Mouse (Mus musculus) heart, embryonic 11.5 days (tissue): ENCODE data around the gene Scamp1. TPM values are rescaled to one million over a fixed set of nuclear protein-coding genes. Genes with fewer than 3 reads are reported as not detected.

ENCODE experiments used
- ATAC-seq: fragments of 200-750 bp; cut with Nextera tagmentation; replicated peaks from 2 replicates; pipeline ENCODE4 v1.8.0; 2017; ENCODE audit warnings: moderate library complexity; ENCODE audit not compliant: insufficient number of reproducible peaks, low FRiP score, low TSS enrichment
- H3K27ac ChIP-seq: fragments of 300-500 bp; sonication (generic); 2 replicates; pipeline ENCODE4 v1.5.1; 2014; ENCODE audit warnings: mild to moderate bottlenecking, low read depth, low read length
- H3K27me3 ChIP-seq: fragments of 300-500 bp; sonication (generic); 2 replicates; pipeline ENCODE4 v1.6.1; 2014; ENCODE audit warnings: mild to moderate bottlenecking, low read length, mixed read lengths; ENCODE audit not compliant: control insufficient read depth, insufficient read depth
- H3K36me3 ChIP-seq: fragments of 300-500 bp; sonication (generic); 2 replicates; pipeline ENCODE4 v1.6.1; 2014; ENCODE audit warnings: mild to moderate bottlenecking, low read length, moderate library complexity, mixed read lengths; ENCODE audit not compliant: control insufficient read depth, insufficient read depth
- H3K4me1 ChIP-seq: fragments of 300-500 bp; sonication (generic); 2 replicates; pipeline ENCODE4 v1.6.1; 2014; ENCODE audit warnings: low read length; ENCODE audit not compliant: control insufficient read depth, insufficient read depth
- H3K4me2 ChIP-seq: fragments of 300-500 bp; sonication (generic); 2 replicates; pipeline ENCODE4 v1.6.1; 2014; ENCODE audit warnings: mild to moderate bottlenecking, moderate library complexity
- H3K4me3 ChIP-seq: fragments of 300-500 bp; sonication (generic); 2 replicates; pipeline ENCODE4 v1.5.1; 2014; ENCODE audit warnings: low read depth, low read length
- H3K9ac ChIP-seq: fragments of 300-500 bp; sonication (generic); 2 replicates; pipeline ENCODE4 v1.6.1; 2014; ENCODE audit warnings: mild to moderate bottlenecking, low read depth, low read length, moderate library complexity
- H3K9me3 ChIP-seq: fragments of 300-500 bp; sonication (generic); replicated peaks from 2 replicates; pipeline ENCODE4 v1.6.1; 2016; ENCODE audit warnings: low read length; ENCODE audit not compliant: control insufficient read depth
- WGBS: fragments of 180-500 bp; shearing (Covaris S2); extraction: QIAGEN DNeasy Blood & Tissue Kit; methylation state at CpG from one replicate; pipeline ENCODE4 v1.1.7; 2014; ENCODE audit not compliant: insufficient replicate concordance; 5-methylcytosine and 5-hydroxymethylcytosine counted together
- polyA plus RNA-seq: library from polyadenylated mRNA; unstranded; fragments of >200 nt; fragmentation: Nextera tagmentation; extraction: Ambion mirVana; gene quantifications from 2 replicates; pipeline ENCODE4 v1.2.1, GENCODE M21; 2014

The Scamp1 gene
- polyA plus RNA-seq, 1 experiment from 2014 or later = 21.2 TPM

DNA sequence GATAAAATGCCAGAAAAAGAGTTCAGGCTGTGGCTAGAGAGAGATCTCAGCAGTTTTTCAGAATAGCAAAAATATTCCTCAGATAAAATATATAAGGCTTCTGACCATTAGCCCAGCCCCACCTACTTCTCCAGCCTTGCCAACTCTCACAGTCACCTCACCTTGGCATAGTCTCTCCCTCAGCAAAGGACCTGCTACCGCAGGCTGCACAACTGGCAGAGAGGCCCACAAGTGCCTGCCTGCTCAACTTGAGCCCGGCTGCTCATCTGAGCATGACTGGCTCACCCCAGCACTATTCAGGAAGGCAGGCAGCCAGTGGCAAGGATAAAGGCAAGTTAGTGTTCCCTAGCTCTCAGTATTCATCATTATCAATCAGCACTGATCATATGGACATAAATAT, 30.5 kb downstream of the Scamp1 start:
- no peak for ATAC-seq
- no peaks in the 10 kb centered on the region for H3K27me3 ChIP-seq
- H3K27ac ChIP-seq = no peak overlapping the region
- WGBS = 88% methylated on average over 2 of the region's 2 CpGs
- H3K36me3 ChIP-seq = no peaks in the 10 kb centered on the region
- no peak overlapping the region for H3K4me3 ChIP-seq
- no peak overlapping the region for H3K9ac ChIP-seq
- peaks cover 5% of the 10 kb centered on the region; the same call in 1 of the 2 replicates for H3K4me1 ChIP-seq
- no peak overlapping the region for H3K4me2 ChIP-seq
- H3K9me3 ChIP-seq = no peaks in the 10 kb centered on the region

DNA sequence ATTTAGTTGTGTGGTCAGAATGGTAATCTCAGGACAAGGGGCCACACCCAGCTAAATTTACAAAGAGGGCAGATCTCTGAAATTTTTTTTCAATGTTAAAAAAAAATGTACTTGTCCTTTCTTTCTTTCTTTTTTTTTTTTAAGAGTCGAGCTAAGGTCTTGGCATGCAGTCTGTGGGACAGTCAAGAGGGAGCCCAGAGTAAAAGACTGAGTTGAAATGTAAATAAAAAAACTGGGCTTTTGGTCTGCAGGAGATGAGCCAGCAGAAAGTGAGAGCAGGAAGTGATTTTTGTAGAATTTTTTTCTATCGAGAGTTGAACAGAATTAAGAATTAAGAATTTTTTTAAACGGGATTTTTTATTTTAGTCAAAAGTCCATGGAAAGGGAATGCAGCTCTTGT, 31.4 kb downstream of the Scamp1 start:
- H3K9me3 ChIP-seq = no peaks in the 10 kb centered on the region
- 82% methylated on average over 3 of the region's 3 CpGs for WGBS
- no peak overlapping the region for H3K4me3 ChIP-seq
- peaks cover 5% of the 10 kb centered on the region; the same call in 1 of the 2 replicates for H3K4me1 ChIP-seq
- H3K36me3 ChIP-seq = no peaks in the 10 kb centered on the region
- no peak for ATAC-seq
- H3K27ac ChIP-seq = no peak overlapping the region
- no peak overlapping the region for H3K4me2 ChIP-seq
- H3K27me3 ChIP-seq = no peaks in the 10 kb centered on the region
- H3K9ac ChIP-seq = no peak overlapping the region

DNA sequence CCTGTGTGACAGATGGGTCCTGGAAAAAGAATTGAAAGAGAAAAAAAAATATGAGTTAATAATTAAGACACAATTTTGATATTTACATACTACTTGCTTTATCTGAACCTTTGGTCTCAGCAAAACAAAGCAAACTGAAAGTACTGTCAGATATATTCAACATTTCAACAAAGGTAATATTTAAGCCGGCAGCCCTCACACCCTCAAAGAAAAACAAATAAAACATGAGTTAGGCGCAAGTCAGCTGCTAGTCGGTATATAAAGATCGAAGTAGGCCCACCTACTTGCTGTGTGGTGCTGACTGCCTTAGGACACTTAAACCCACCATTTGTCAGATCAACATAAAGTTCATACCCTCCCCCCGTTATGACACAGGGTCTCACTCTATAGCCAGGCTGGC, 32.6 kb downstream of the Scamp1 start:
- no peaks in the 10 kb centered on the region for H3K9me3 ChIP-seq
- no peak for ATAC-seq
- 82% methylated on average over 5 of the region's 5 CpGs for WGBS

DNA sequence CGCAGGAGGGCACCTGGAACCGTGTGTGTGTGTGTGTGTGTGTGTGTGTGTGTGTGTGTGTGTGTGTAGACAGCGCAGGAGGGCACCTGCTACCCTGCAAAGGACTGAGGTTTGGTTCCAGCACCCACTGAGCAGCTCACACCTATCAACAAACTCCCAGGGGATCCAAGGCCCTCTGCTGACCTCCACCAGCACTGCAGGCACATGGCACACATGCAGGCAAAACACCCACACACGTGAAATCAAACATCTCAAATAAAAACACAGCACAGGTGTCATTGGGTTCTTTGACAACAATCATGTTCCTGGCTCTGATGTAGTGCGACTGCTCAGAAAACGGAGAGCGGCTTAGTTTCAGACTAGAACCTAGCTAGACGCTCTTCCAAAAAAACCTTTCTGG, 34.9 kb downstream of the Scamp1 start:
- H3K9me3 ChIP-seq = no peaks in the 10 kb centered on the region
- no peak for ATAC-seq
- H3K36me3 ChIP-seq = no peaks in the 10 kb centered on the region
- H3K4me2 ChIP-seq = no peak overlapping the region
- H3K27me3 ChIP-seq = no peaks in the 10 kb centered on the region
- H3K4me3 ChIP-seq = no peak overlapping the region
- no peak overlapping the region for H3K27ac ChIP-seq
- WGBS = 96% methylated on average over 6 of the region's 8 CpGs
- no peak overlapping the region for H3K9ac ChIP-seq
- H3K4me1 ChIP-seq = peaks cover 4% of the 10 kb centered on the region; the same call in 1 of the 2 replicates

More for the DNA sequence above, 32.6 kb downstream of the Scamp1 start:
- no peaks in the 10 kb centered on the region for H3K27me3 ChIP-seq
- no peak overlapping the region for H3K27ac ChIP-seq
- H3K9ac ChIP-seq = no peak overlapping the region
- H3K4me1 ChIP-seq = peaks cover 5% of the 10 kb centered on the region; the same call in 1 of the 2 replicates
- no peaks in the 10 kb centered on the region for H3K36me3 ChIP-seq
- H3K4me3 ChIP-seq = no peak overlapping the region
- no peak overlapping the region for H3K4me2 ChIP-seq

DNA sequence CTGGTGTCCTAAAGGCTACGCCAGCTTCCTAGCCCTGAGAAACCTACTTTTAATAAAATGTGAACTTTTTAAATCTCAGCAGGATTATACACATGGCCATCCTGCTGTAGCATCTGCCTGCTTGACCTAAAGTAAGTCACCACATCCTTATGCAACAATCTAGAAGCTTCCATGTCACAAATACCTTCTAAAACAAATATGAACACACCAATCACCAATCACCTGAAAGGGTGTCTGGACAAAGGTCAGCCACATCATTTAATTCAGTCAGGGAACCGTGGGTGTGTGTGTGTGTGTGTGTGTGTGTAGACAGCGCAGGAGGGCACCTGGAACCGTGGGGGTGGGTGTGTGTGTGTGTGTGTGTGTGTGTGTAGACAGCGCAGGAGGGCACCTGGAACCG, 35.5 kb downstream of the Scamp1 start:
- 90% methylated on average over 6 of the region's 6 CpGs for WGBS
- H3K27me3 ChIP-seq = no peaks in the 10 kb centered on the region

DNA sequence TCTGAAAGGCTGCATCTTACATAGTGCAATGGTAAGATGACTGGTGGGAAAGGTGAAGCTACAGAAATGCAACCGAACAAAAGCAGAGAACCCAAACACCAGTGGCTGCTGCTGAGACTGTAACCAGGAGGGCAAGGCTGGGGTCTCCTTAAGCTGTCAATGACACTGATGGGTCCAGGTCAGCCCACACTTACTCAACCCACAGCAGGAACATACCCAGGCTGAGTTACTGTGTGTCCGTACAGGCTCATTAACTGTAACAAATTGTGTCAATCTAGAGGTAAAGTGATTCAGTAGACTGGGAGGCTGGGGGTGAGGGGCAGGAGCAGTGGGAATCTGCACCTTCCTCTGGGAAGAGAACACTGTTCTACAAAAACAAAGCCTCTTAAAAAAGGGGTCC, 42.8 kb downstream of the Scamp1 start:
- Histone ChIP-seq H3K4me2 (no peak overlapping the region), H3K4me3 (no peak overlapping the region), H3K9me3 (no peaks in the 10 kb centered on the region), H3K27ac (no peak overlapping the region), H3K27me3 (no peaks in the 10 kb centered on the region), H3K36me3 (no peaks in the 10 kb centered on the region), H3K9ac (no peak overlapping the region), H3K4me1 (peaks cover 4% of the 10 kb centered on the region; the same call in 1 of the 2 replicates)
- WGBS = 72% methylated on average over 2 of the region's 2 CpGs
- ATAC-seq = no peak

More for the DNA sequence above, 35.5 kb downstream of the Scamp1 start:
- Histone ChIP-seq H3K4me1 (peaks cover 4% of the 10 kb centered on the region; the same call in 1 of the 2 replicates), H3K36me3 (no peaks in the 10 kb centered on the region), H3K27ac (no peak overlapping the region), H3K4me2 (no peak overlapping the region), H3K9ac (no peak overlapping the region), H3K9me3 (no peaks in the 10 kb centered on the region), H3K4me3 (no peak overlapping the region)
- ATAC-seq = no peak

DNA sequence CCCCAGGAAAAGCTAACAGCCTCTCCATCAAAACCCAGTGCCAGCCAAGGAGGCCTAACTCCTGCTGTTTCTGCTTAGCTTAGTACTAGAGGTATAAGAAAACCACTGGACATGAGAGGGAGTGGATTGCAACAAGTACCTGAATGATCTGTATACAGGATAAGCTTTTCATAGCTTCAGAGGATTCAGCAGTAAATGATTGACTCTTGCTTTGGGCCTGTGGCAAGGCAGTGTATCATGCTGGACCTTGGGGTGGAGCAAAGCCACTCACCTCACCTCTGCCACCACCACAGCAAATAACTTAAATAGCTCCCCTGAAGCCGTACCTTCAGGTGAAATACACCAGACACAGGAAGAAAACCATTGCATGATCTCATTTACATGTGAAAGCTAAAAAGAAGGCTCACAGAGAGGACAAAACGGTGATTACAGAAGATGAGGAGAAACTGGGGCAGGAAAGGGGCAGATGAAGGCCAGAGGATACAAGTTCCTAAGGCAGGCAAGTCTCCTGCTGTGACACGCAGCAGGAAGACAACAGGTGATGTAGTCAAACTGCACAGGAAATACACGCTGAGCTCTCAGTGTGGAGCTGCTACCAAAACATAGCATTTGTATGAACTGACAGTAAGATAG, 43.6 kb downstream of the Scamp1 start:
- Histone ChIP-seq H3K27ac (no peak overlapping the region), H3K4me3 (no peak overlapping the region), H3K4me1 (peaks cover 2% of the 10 kb centered on the region; the same call in 1 of the 2 replicates), H3K27me3 (no peaks in the 10 kb centered on the region), H3K9ac (no peak overlapping the region), H3K4me2 (no peak overlapping the region), H3K36me3 (no peaks in the 10 kb centered on the region), H3K9me3 (no peaks in the 10 kb centered on the region)
- WGBS = 49% methylated on average over 4 of the region's 4 CpGs
- no peak for ATAC-seq

DNA sequence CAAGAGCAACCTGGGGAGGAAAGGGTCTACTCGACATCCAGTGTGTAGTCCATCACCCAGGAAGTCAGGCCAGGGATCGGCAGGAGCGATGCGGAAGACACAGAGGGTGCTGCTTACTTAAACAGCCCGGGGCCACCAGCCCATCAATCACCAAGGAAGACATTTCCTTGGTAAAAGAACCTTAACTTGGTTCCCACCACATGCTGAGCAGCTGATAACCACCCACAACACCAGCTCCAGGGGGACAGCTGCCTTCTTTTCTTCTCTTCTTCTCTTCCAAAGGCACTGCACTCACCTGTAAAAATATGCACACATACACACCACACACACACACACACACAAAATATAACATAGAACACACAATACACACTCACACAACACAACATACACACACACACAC, 44.8 kb downstream of the Scamp1 start:
- Histone ChIP-seq H3K27me3 (no peaks in the 10 kb centered on the region), H3K9me3 (no peaks in the 10 kb centered on the region), H3K4me1 (no peaks in the 10 kb centered on the region), H3K4me2 (no peak overlapping the region), H3K27ac (no peak overlapping the region), H3K9ac (no peak overlapping the region), H3K4me3 (no peak overlapping the region), H3K36me3 (no peaks in the 10 kb centered on the region)
- no peak for ATAC-seq
- 27% methylated on average over 5 of the region's 5 CpGs for WGBS

DNA sequence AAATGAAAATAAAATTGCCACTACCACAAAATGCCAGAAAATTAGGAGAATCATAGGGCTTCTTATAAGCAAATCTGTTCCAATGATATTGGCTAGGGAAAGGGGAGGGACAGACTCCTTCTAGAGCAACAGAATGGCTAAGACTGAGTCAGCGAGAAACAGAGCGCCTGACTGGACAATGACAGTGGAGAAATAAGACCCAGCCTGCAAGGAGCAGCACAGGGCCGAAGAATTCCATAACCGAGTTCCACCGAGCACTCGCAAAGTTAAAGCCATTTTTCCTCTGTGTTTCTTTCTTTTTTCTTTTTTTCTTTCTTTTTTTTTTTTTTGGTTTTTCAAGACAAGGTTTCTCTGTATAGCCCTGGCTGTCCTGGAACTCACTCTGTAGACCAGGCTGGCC, 45.5 kb downstream of the Scamp1 start:
- H3K27ac ChIP-seq = no peak overlapping the region
- no peaks in the 10 kb centered on the region for H3K9me3 ChIP-seq
- no peaks in the 10 kb centered on the region for H3K27me3 ChIP-seq
- no peaks in the 10 kb centered on the region for H3K36me3 ChIP-seq
- no peak overlapping the region for H3K4me2 ChIP-seq
- ATAC-seq = no peak
- H3K9ac ChIP-seq = no peak overlapping the region
- no peak overlapping the region for H3K4me3 ChIP-seq
- H3K4me1 ChIP-seq = no peaks in the 10 kb centered on the region
- WGBS = 87% methylated on average over 6 of the region's 6 CpGs
